Mouse (Mus musculus) cerebellum, adult 2 months (tissue): ENCODE results near the gene Rnf43. TPM values are rescaled to one million over a fixed set of nuclear protein-coding genes. Genes with fewer than 3 reads are reported as not detected.

ENCODE experiments used
- DNase-seq, 2 experiments: peaks; one replicate each; pipeline ENCODE4 v3.0.0; 2021
- H3K27ac ChIP-seq: fragments of 200-500 bp; 2 replicates; pipeline ENCODE4 v1.5.1; 2012; ENCODE audit warnings: low read length, control low read depth, inconsistent platforms; ENCODE audit not compliant: insufficient read depth
- H3K27me3 ChIP-seq: fragments of 200-500 bp; 2 replicates; pipeline ENCODE4 v1.6.1; 2012; ENCODE audit warnings: inconsistent platforms, mild to moderate bottlenecking, low read length, moderate library complexity; ENCODE audit not compliant: control insufficient read depth, insufficient read depth
- H3K4me1 ChIP-seq: fragments of 200-500 bp; 2 replicates; pipeline ENCODE4 v1.6.1; 2011; ENCODE audit warnings: low read length; ENCODE audit not compliant: control insufficient read depth, insufficient read depth
- H3K4me3 ChIP-seq: fragments of 200-500 bp; replicated peaks from 2 replicates; pipeline ENCODE3; 2011; ENCODE audit warnings: mild to moderate bottlenecking, low read depth, low read length, control low read depth; ENCODE audit not compliant: insufficient read depth
- CTCF ChIP-seq: fragments of 200-500 bp; IDR thresholded peaks from 2 replicates; pipeline ENCODE4 v1.5.1; 2011; ENCODE audit warnings: low read depth, mild to moderate bottlenecking, control low read depth, low read length, moderate library complexity, borderline replicate concordance; ENCODE audit not compliant: insufficient read depth
- POLR2A ChIP-seq: fragments of 200-500 bp; IDR thresholded peaks from 2 replicates; pipeline ENCODE4 v1.6.1; 2011; ENCODE audit warnings: low read length, control low read depth, borderline replicate concordance; ENCODE audit not compliant: insufficient read depth
- WGBS: fragments of 180-500 bp; shearing (Covaris S2); methylation state at CpG from one replicate; pipeline ENCODE4 v1.1.7; 2018; 5-methylcytosine and 5-hydroxymethylcytosine counted together
- polyA plus RNA-seq: library from polyadenylated mRNA; depleted of rRNA; stranded (reverse); fragments of >200 nt; gene quantifications from 2 replicates; pipeline ENCODE4 v1.2.3, GENCODE M21; 2012; rRNA removed

The Rnf43 gene
- polyA plus RNA-seq, 1 experiment: 2.2 TPM

- TF ChIP-seq POLR2A: no peak
- H3K27ac ChIP-seq: no peak overlapping the region
- WGBS: 32% methylated on average over 3 of the region's 3 CpGs
- H3K4me1 ChIP-seq: peaks cover under 1% of the 10 kb centered on the region; the same call in 1 of the 2 replicates
- no peak for DNase-seq
- no peak overlapping the region for H3K4me3 ChIP-seq
- no peaks in the 10 kb centered on the region for H3K27me3 ChIP-seq
These were observed 109.8 kb downstream of the Rnf43 start for GRCm38 (mm10) chr11:87772354-87772753.

- Histone ChIP-seq H3K4me3 (peak overlapping the region; percentile 44), H3K27me3 (no peaks in the 10 kb centered on the region), H3K4me1 (peaks cover 20% of the 10 kb centered on the region), H3K27ac (peak overlapping the region; percentile 65)
- DNase-seq: peak; percentile 85 to 87
- TF ChIP-seq CTCF (no peak), POLR2A (no peak)
- WGBS: 4% methylated on average over 32 of the region's 32 CpGs
These were observed 115.7 kb downstream of the Rnf43 start for GRCm38 (mm10) chr11:87778100-87778765.

GRCm38 (mm10) chr11:87778915-87779314, 116.4 kb downstream of the Rnf43 start:
- WGBS: 42% methylated on average over 12 of the region's 12 CpGs

GRCm38 (mm10) chr11:87779392-87779791, 116.9 kb downstream of the Rnf43 start:
- DNase-seq: no peak
- Histone ChIP-seq H3K27ac (peak overlapping the region; percentile 6; the same call in 1 of the 2 replicates), H3K27me3 (no peaks in the 10 kb centered on the region), H3K4me1 (peaks cover 20% of the 10 kb centered on the region), H3K4me3 (no peak overlapping the region)
- WGBS: 44% methylated on average over 4 of the region's 4 CpGs
- TF ChIP-seq CTCF: no peak
- TF ChIP-seq POLR2A: no peak

More at GRCm38 (mm10) chr11:87778915-87779314, 116.4 kb downstream of the Rnf43 start:
- Histone ChIP-seq H3K27me3 (no peaks in the 10 kb centered on the region), H3K4me1 (peaks cover 20% of the 10 kb centered on the region), H3K27ac (peak overlapping the region; percentile 6; the same call in 1 of the 2 replicates), H3K4me3 (peak overlapping the region; percentile 44)
- TF ChIP-seq POLR2A (no peak), CTCF (no peak)
- DNase-seq: no peak

GRCm38 (mm10) chr11:87780130-87780529, 117.6 kb downstream of the Rnf43 start:
- H3K27me3 ChIP-seq: no peaks in the 10 kb centered on the region
- WGBS: 85% methylated on average over 8 of the region's 8 CpGs
- no peak for TF ChIP-seq CTCF
- TF ChIP-seq POLR2A: no peak
- no peak overlapping the region for H3K4me3 ChIP-seq
- H3K4me1 ChIP-seq: peaks cover 20% of the 10 kb centered on the region
- no peak overlapping the region; the same call in 1 of the 2 replicates for H3K27ac ChIP-seq
- DNase-seq: no peak

Other genes with a start within 250 kb of the Rnf43 start
- gene Gm11492, start 96.1 kb upstream of the Rnf43 start, polyA plus RNA-seq: not detected in 2 replicates
- gene Sept4, start 93.8 kb upstream of the Rnf43 start, polyA plus RNA-seq: 962 and 1,033 TPM in 2 replicates
- gene Mtmr4, start 70.6 kb upstream of the Rnf43 start, polyA plus RNA-seq: 66.9 and 67.8 TPM in 2 replicates
- gene Hsf5, start 45.6 kb upstream of the Rnf43 start, polyA plus RNA-seq: 0.36 and 0.43 TPM in 2 replicates
- 155 and 158 TPM in 2 replicates for gene Supt4a, start 74.8 kb downstream of the Rnf43 start, polyA plus RNA-seq
- 198 TPM in 2 replicates for gene Tspoap1, start 97.8 kb downstream of the Rnf43 start, polyA plus RNA-seq
- 0.08 and 0.11 TPM in 2 replicates for gene Mpo, start 130.9 kb downstream of the Rnf43 start, polyA plus RNA-seq
- 4.5 and 6.5 TPM in 2 replicates for gene Lpo, start 165.6 kb downstream of the Rnf43 start, polyA plus RNA-seq
- 11.7 and 11.8 TPM in 2 replicates for gene Mks1, start 190.5 kb downstream of the Rnf43 start, polyA plus RNA-seq
- 1.4 and 3.0 TPM in 2 replicates for gene Epx, start 212.8 kb downstream of the Rnf43 start, polyA plus RNA-seq
- not detected in 2 replicates for gene Olfr462, start 229.5 kb downstream of the Rnf43 start, polyA plus RNA-seq
- gene Olfr463, start 234.7 kb downstream of the Rnf43 start, polyA plus RNA-seq: not detected in 2 replicates